Mouse (Mus musculus) C2C12 (cell line): ENCODE results near the gene Tctex1d4.

Experiments
- CEBPB ChIP-seq: IDR thresholded peaks from one replicate; pipeline ENCODE4 v1.6.1; 2011; ENCODE audit warnings: low read depth, mild to moderate bottlenecking, control low read depth, moderate library complexity
- CTCF ChIP-seq: IDR thresholded peaks from one replicate; pipeline ENCODE4 v1.5.1; 2011; ENCODE audit not compliant: control insufficient read depth, insufficient read depth, insufficient read length
- FOSL1 ChIP-seq: IDR thresholded peaks from one replicate; pipeline ENCODE4 v1.8.0; 2011; ENCODE audit warnings: mild to moderate bottlenecking, low read length; ENCODE audit not compliant: poor library complexity, insufficient read depth, severe bottlenecking
- MAX ChIP-seq: IDR thresholded peaks from one replicate; pipeline ENCODE4 v1.6.1; 2011; ENCODE audit warnings: mild to moderate bottlenecking, control low read depth
- MYOD1 ChIP-seq: IDR thresholded peaks from one replicate; pipeline ENCODE4 v1.6.1; 2011; ENCODE audit warnings: low read depth; ENCODE audit not compliant: control insufficient read depth, insufficient read length
- MYOG ChIP-seq: IDR thresholded peaks from one replicate; pipeline ENCODE4 v1.6.1; 2011; ENCODE audit not compliant: control insufficient read depth, insufficient read length; ENCODE audit errors: extremely low read depth
- USF1 ChIP-seq: IDR thresholded peaks from one replicate; pipeline ENCODE4 v1.6.1; 2011; ENCODE audit warnings: low read depth, mild to moderate bottlenecking, control low read depth, moderate library complexity

GRCm38 (mm10) chr4:117122209-117122608, 4.4 kb upstream of the Tctex1d4 start:
- no peak for TF ChIP-seq CTCF
- no peak for TF ChIP-seq MYOD1
- TF ChIP-seq MYOG, result no peak
- no peak for TF ChIP-seq FOSL1
- no peak for TF ChIP-seq USF1
- no peak for TF ChIP-seq MAX
- TF ChIP-seq CEBPB, result no peak
